Mouse (Mus musculus): Measurements from ENCODE around the gene Jag2.

Gene Jag2

GRCm38 (mm10) chr12:112929562-112930352 lies at the start of gene Jag2:
Jag2 (minus strand) TSS chr12:112929776.
- DNase-seq (ENCODE audit: inconsistent age in 2 of 2, low spot score in 1 of 2): peak in 1 of 2 experiments; percentile 71

- DNase-seq (ENCODE audit: inconsistent age in 2 of 2, low spot score in 1 of 2): no peak
Measured at GRCm38 (mm10) chr12:112977156-112977555, 47.6 kb upstream of the Jag2 start.

- DNase-seq (ENCODE audit: inconsistent age in 2 of 2, low spot score in 1 of 2): peak; percentile 92 to 96
Measured at GRCm38 (mm10) chr12:112976371-112977073, 46.9 kb upstream of the Jag2 start, which contains the start of gene Btbd6. Btbd6 (plus strand) TSS chr12:112976482.

- DNase-seq (ENCODE audit: inconsistent age in 2 of 2, low spot score in 1 of 2): peak; percentile 43 to 71
Measured at GRCm38 (mm10) chr12:112974736-112975135, 45.2 kb upstream of the Jag2 start.

- no peak for DNase-seq (ENCODE audit: inconsistent age in 2 of 2, low spot score in 1 of 2)
Measured at GRCm38 (mm10) chr12:112969616-112970015, 40.0 kb upstream of the Jag2 start.

- DNase-seq (ENCODE audit: inconsistent age in 2 of 2, low spot score in 1 of 2): no peak
Measured at GRCm38 (mm10) chr12:112968943-112969342, 39.4 kb upstream of the Jag2 start.

GRCm38 (mm10) chr12:112965783-112966182 lies 36.2 kb upstream of the Jag2 start:
- DNase-seq (ENCODE audit: inconsistent age in 2 of 2, low spot score in 1 of 2): no peak

GRCm38 (mm10) chr12:112961872-112962271 lies 32.3 kb upstream of the Jag2 start:
- no peak for DNase-seq (ENCODE audit: inconsistent age in 2 of 2, low spot score in 1 of 2)

- peak in 1 of 2 experiments; percentile 23 for DNase-seq (ENCODE audit: inconsistent age in 2 of 2, low spot score in 1 of 2)
Measured at GRCm38 (mm10) chr12:112961428-112961827, 31.9 kb upstream of the Jag2 start.

GRCm38 (mm10) chr12:112959421-112959820 lies 29.8 kb upstream of the Jag2 start:
- DNase-seq (ENCODE audit: inconsistent age in 2 of 2, low spot score in 1 of 2): peak in 1 of 2 experiments; percentile 32

GRCm38 (mm10) chr12:112958303-112958702 lies 28.7 kb upstream of the Jag2 start:
- peak; percentile 68 to 83 for DNase-seq (ENCODE audit: inconsistent age in 2 of 2, low spot score in 1 of 2)

GRCm38 (mm10) chr12:112955800-112956199 lies 26.2 kb upstream of the Jag2 start:
- DNase-seq (ENCODE audit: inconsistent age in 2 of 2, low spot score in 1 of 2): peak; percentile 73 to 93

- DNase-seq (ENCODE audit: inconsistent age in 2 of 2, low spot score in 1 of 2): peak in 1 of 2 experiments; percentile 33
Measured at GRCm38 (mm10) chr12:112952926-112953565, 23.5 kb upstream of the Jag2 start.

- DNase-seq (ENCODE audit: inconsistent age in 2 of 2, low spot score in 1 of 2): peak; percentile 91 to 96
Measured at GRCm38 (mm10) chr12:112952433-112952832, 22.9 kb upstream of the Jag2 start.

- no peak for DNase-seq (ENCODE audit: inconsistent age in 2 of 2, low spot score in 1 of 2)
Measured at GRCm38 (mm10) chr12:112951150-112951842, 21.7 kb upstream of the Jag2 start.

- DNase-seq (ENCODE audit: inconsistent age in 2 of 2, low spot score in 1 of 2): no peak
Measured at GRCm38 (mm10) chr12:112950761-112951129, 21.2 kb upstream of the Jag2 start.

GRCm38 (mm10) chr12:112950040-112950760 lies 20.6 kb upstream of the Jag2 start:
- DNase-seq (ENCODE audit: inconsistent age in 2 of 2, low spot score in 1 of 2): peak; percentile 95 to 97

- DNase-seq (ENCODE audit: inconsistent age in 2 of 2, low spot score in 1 of 2): peak in 1 of 2 experiments; percentile 69
Measured at GRCm38 (mm10) chr12:112947307-112947706, 17.7 kb upstream of the Jag2 start.

GRCm38 (mm10) chr12:112943669-112944068 lies 14.1 kb upstream of the Jag2 start:
- DNase-seq (ENCODE audit: inconsistent age in 2 of 2, low spot score in 1 of 2): no peak

All from adrenal gland, adult (tissue).